1 mouse cellular context compared by ENCODE assay signal in the genomic region with DNA sequence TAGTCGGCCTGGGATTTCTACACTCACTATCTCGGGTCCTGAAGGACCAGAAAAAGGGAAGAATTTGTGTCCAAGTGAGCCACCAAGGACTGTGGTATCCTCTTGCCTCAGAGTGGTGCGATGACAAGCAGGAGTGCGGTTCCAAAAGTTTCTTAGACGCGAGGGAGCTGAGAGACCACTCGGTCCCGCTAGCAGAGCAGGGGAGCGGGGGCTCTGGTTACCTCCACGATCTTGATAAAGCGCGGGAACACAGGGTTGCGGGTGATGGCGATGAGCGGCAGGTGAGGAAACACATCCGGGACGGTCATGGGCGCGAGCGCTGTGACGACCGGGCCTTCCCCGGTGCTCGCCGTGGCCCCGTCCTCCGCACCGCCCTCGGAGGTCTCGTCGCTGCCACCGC.
TF ChIP-seq lines count a peak whose summit lies in the region.

No protein-coding gene starts in this region.

TF ChIP-seq in CH12.LX, 34 proteins besides CTCF, POLR2A, EP300 and RAD21 (continued from another document):
- TF ChIP-seq ELF1 (IDR thresholded peaks at IDR 0.05; ENCODE audit: low read depth, low read length) (no peak), MAZ (IDR thresholded peaks at IDR 0.05; ENCODE audit: low read depth, low read length) (no peak), SMC3 (IDR thresholded peaks at IDR 0.05; ENCODE audit: low read depth, low read length) (no peak), JUN (IDR thresholded peaks at IDR 0.05; ENCODE audit: insufficient read depth, low read depth, low read length) (no peak)
